Mouse (Mus musculus): Measurements from ENCODE around the gene Zswim5. TPM values are rescaled to one million over a fixed set of nuclear protein-coding genes. Genes with fewer than 3 reads are reported as not detected.
A peak's percentile ranks its signal among the peaks of the same experiment; 100 is the strongest.

Gene Zswim5
- polyA plus RNA-seq, 1 experiment from 2014 or later, result 1.2 TPM

GRCm38 (mm10) chr4:116882679-116883078, 5.5 kb downstream of the Zswim5 start:
- Histone ChIP-seq H3K4me1 (ENCODE audit: control insufficient read depth, insufficient read depth, low read length) (no peaks in the 10 kb centered on the region), H3K9ac (ENCODE audit: low read depth, low read length) (no peak overlapping the region), H3K4me3 (ENCODE audit: low read length) (no peak overlapping the region), H3K27me3 (replicated peaks; ENCODE audit: control insufficient read depth, insufficient read depth, low read length) (no peaks in the 10 kb centered on the region), H3K9me3 (ENCODE audit: control insufficient read depth, low read length) (no peaks in the 10 kb centered on the region), H3K27ac (ENCODE audit: low read length) (no peak overlapping the region), H3K4me2 (ENCODE audit: low read depth, low read length) (no peak overlapping the region), H3K36me3 (ENCODE audit: control insufficient read depth, insufficient read depth, low read length) (no peaks in the 10 kb centered on the region)
- peak; percentile 33 for ATAC-seq

- 28% methylated on average over 4 of the region's 4 CpGs for WGBS
- H3K27ac ChIP-seq (ENCODE audit: low read length), result peak overlapping the region; percentile 89
- H3K4me2 ChIP-seq (ENCODE audit: low read depth, low read length), result peak overlapping the region; percentile 17
- no peaks in the 10 kb centered on the region for H3K9me3 ChIP-seq (ENCODE audit: control insufficient read depth, low read length)
- H3K4me1 ChIP-seq (ENCODE audit: control insufficient read depth, insufficient read depth, low read length), result peaks cover 7% of the 10 kb centered on the region
- peak; percentile 98 for ATAC-seq
- H3K4me3 ChIP-seq (ENCODE audit: low read length), result no peak overlapping the region
- no peaks in the 10 kb centered on the region for H3K27me3 ChIP-seq (replicated peaks; ENCODE audit: control insufficient read depth, insufficient read depth, low read length)
- H3K36me3 ChIP-seq (ENCODE audit: control insufficient read depth, insufficient read depth, low read length), result no peaks in the 10 kb centered on the region
- H3K9ac ChIP-seq (ENCODE audit: low read depth, low read length), result no peak overlapping the region
Observed at GRCm38 (mm10) chr4:116894200-116895080, 17.3 kb downstream of the Zswim5 start.

- no peak overlapping the region for H3K4me2 ChIP-seq (ENCODE audit: low read depth, low read length)
- H3K4me1 ChIP-seq (ENCODE audit: control insufficient read depth, insufficient read depth, low read length), result no peaks in the 10 kb centered on the region
- H3K9ac ChIP-seq (ENCODE audit: low read depth, low read length), result no peak overlapping the region
- no peaks in the 10 kb centered on the region for H3K27me3 ChIP-seq (replicated peaks; ENCODE audit: control insufficient read depth, insufficient read depth, low read length)
- no peak overlapping the region for H3K4me3 ChIP-seq (ENCODE audit: low read length)
- no peaks in the 10 kb centered on the region for H3K9me3 ChIP-seq (ENCODE audit: control insufficient read depth, low read length)
- H3K36me3 ChIP-seq (ENCODE audit: control insufficient read depth, insufficient read depth, low read length), result no peaks in the 10 kb centered on the region
- 60% methylated on average over 4 of the region's 4 CpGs for WGBS
- H3K27ac ChIP-seq (ENCODE audit: low read length), result no peak overlapping the region
- no peak for ATAC-seq
Observed at GRCm38 (mm10) chr4:116910489-116911181, 33.5 kb downstream of the Zswim5 start.

GRCm38 (mm10) chr4:116911202-116911601, 34.0 kb downstream of the Zswim5 start:
- ATAC-seq, result no peak

GRCm38 (mm10) chr4:116913318-116913717, 36.1 kb downstream of the Zswim5 start:
- no peak for ATAC-seq
- Histone ChIP-seq H3K36me3 (ENCODE audit: control insufficient read depth, insufficient read depth, low read length) (no peaks in the 10 kb centered on the region), H3K27me3 (replicated peaks; ENCODE audit: control insufficient read depth, insufficient read depth, low read length) (no peaks in the 10 kb centered on the region), H3K4me3 (ENCODE audit: low read length) (no peak overlapping the region), H3K4me2 (ENCODE audit: low read depth, low read length) (no peak overlapping the region), H3K4me1 (ENCODE audit: control insufficient read depth, insufficient read depth, low read length) (no peaks in the 10 kb centered on the region), H3K9me3 (ENCODE audit: control insufficient read depth, low read length) (no peaks in the 10 kb centered on the region), H3K27ac (ENCODE audit: low read length) (no peak overlapping the region), H3K9ac (ENCODE audit: low read depth, low read length) (no peak overlapping the region)
- 65% methylated on average over 2 of the region's 2 CpGs for WGBS

More at GRCm38 (mm10) chr4:116911202-116911601, 34.0 kb downstream of the Zswim5 start:
- WGBS, result 68% methylated on average over 5 of the region's 5 CpGs
- no peak overlapping the region for H3K27ac ChIP-seq (ENCODE audit: low read length)
- no peaks in the 10 kb centered on the region for H3K4me1 ChIP-seq (ENCODE audit: control insufficient read depth, insufficient read depth, low read length)
- H3K4me3 ChIP-seq (ENCODE audit: low read length), result no peak overlapping the region
- no peaks in the 10 kb centered on the region for H3K27me3 ChIP-seq (replicated peaks; ENCODE audit: control insufficient read depth, insufficient read depth, low read length)
- H3K9me3 ChIP-seq (ENCODE audit: control insufficient read depth, low read length), result no peaks in the 10 kb centered on the region
- H3K36me3 ChIP-seq (ENCODE audit: control insufficient read depth, insufficient read depth, low read length), result no peaks in the 10 kb centered on the region
- H3K4me2 ChIP-seq (ENCODE audit: low read depth, low read length), result no peak overlapping the region
- H3K9ac ChIP-seq (ENCODE audit: low read depth, low read length), result no peak overlapping the region

GRCm38 (mm10) chr4:116928006-116928651, 51.0 kb downstream of the Zswim5 start:
- Histone ChIP-seq H3K27ac (ENCODE audit: low read length) (peak overlapping the region; percentile 73), H3K36me3 (ENCODE audit: control insufficient read depth, insufficient read depth, low read length) (no peaks in the 10 kb centered on the region), H3K27me3 (replicated peaks; ENCODE audit: control insufficient read depth, insufficient read depth, low read length) (no peaks in the 10 kb centered on the region), H3K9me3 (ENCODE audit: control insufficient read depth, low read length) (no peaks in the 10 kb centered on the region), H3K4me3 (ENCODE audit: low read length) (no peak overlapping the region), H3K4me2 (ENCODE audit: low read depth, low read length) (no peak overlapping the region), H3K4me1 (ENCODE audit: control insufficient read depth, insufficient read depth, low read length) (peaks cover 2% of the 10 kb centered on the region; the same call in 1 of the 2 replicates), H3K9ac (ENCODE audit: low read depth, low read length) (no peak overlapping the region)
- 37% methylated on average over 4 of the region's 4 CpGs for WGBS
- ATAC-seq, result peak; percentile 86

- Histone ChIP-seq H3K9me3 (ENCODE audit: control insufficient read depth, low read length) (no peaks in the 10 kb centered on the region), H3K27ac (ENCODE audit: low read length) (no peak overlapping the region), H3K4me3 (ENCODE audit: low read length) (no peak overlapping the region), H3K36me3 (ENCODE audit: control insufficient read depth, insufficient read depth, low read length) (no peaks in the 10 kb centered on the region), H3K4me1 (ENCODE audit: control insufficient read depth, insufficient read depth, low read length) (no peaks in the 10 kb centered on the region), H3K9ac (ENCODE audit: low read depth, low read length) (no peak overlapping the region), H3K4me2 (ENCODE audit: low read depth, low read length) (no peak overlapping the region), H3K27me3 (replicated peaks; ENCODE audit: control insufficient read depth, insufficient read depth, low read length) (no peaks in the 10 kb centered on the region)
- ATAC-seq, result no peak
- 78% methylated on average over 4 of the region's 4 CpGs for WGBS
Observed at GRCm38 (mm10) chr4:116939585-116939984, 62.4 kb downstream of the Zswim5 start.

GRCm38 (mm10) chr4:116942695-116943094, 65.5 kb downstream of the Zswim5 start:
- Histone ChIP-seq H3K4me3 (ENCODE audit: low read length) (no peak overlapping the region), H3K27ac (ENCODE audit: low read length) (no peak overlapping the region), H3K4me2 (ENCODE audit: low read depth, low read length) (no peak overlapping the region), H3K4me1 (ENCODE audit: control insufficient read depth, insufficient read depth, low read length) (no peaks in the 10 kb centered on the region), H3K9ac (ENCODE audit: low read depth, low read length) (no peak overlapping the region), H3K27me3 (replicated peaks; ENCODE audit: control insufficient read depth, insufficient read depth, low read length) (no peaks in the 10 kb centered on the region), H3K36me3 (ENCODE audit: control insufficient read depth, insufficient read depth, low read length) (no peaks in the 10 kb centered on the region), H3K9me3 (ENCODE audit: control insufficient read depth, low read length) (no peaks in the 10 kb centered on the region)
- ATAC-seq, result no peak
- WGBS, result 60% methylated on average over 2 of the region's 2 CpGs

GRCm38 (mm10) chr4:116944055-116944454, 66.9 kb downstream of the Zswim5 start:
- Histone ChIP-seq H3K4me2 (ENCODE audit: low read depth, low read length) (no peak overlapping the region), H3K4me1 (ENCODE audit: control insufficient read depth, insufficient read depth, low read length) (no peaks in the 10 kb centered on the region), H3K27me3 (replicated peaks; ENCODE audit: control insufficient read depth, insufficient read depth, low read length) (no peaks in the 10 kb centered on the region), H3K9ac (ENCODE audit: low read depth, low read length) (no peak overlapping the region), H3K27ac (ENCODE audit: low read length) (no peak overlapping the region), H3K9me3 (ENCODE audit: control insufficient read depth, low read length) (no peaks in the 10 kb centered on the region), H3K36me3 (ENCODE audit: control insufficient read depth, insufficient read depth, low read length) (no peaks in the 10 kb centered on the region), H3K4me3 (ENCODE audit: low read length) (no peak overlapping the region)
- WGBS, result 69% methylated on average over 5 of the region's 5 CpGs
- ATAC-seq, result no peak
